Mouse (Mus musculus) limb, embryonic 12.5 days (tissue): Measurements from ENCODE around the gene Fahd1. TPM values are rescaled to one million over a fixed set of nuclear protein-coding genes. Genes with fewer than 3 reads are reported as not detected.

ENCODE experiments used
- ATAC-seq: fragments of 200-750 bp; cut with Nextera tagmentation; 2 replicates; pipeline ENCODE4 v1.8.0; 2017; ENCODE audit warnings: low read depth, moderate TSS enrichment; ENCODE audit not compliant: insufficient number of reproducible peaks, insufficient read depth, low FRiP score, low TSS enrichment
- H3K27ac ChIP-seq: fragments of 300-500 bp; sonication (generic); 2 replicates; pipeline ENCODE4 v1.5.1; 2016; ENCODE audit warnings: mild to moderate bottlenecking, moderate library complexity
- H3K27me3 ChIP-seq: fragments of 300-500 bp; sonication (generic); 2 replicates; pipeline ENCODE4 v1.6.1; 2016; ENCODE audit warnings: mild to moderate bottlenecking, moderate library complexity
- H3K36me3 ChIP-seq: fragments of 300-500 bp; sonication (generic); 2 replicates; pipeline ENCODE4 v1.6.1; 2016; ENCODE audit warnings: mild to moderate bottlenecking, moderate library complexity
- H3K4me1 ChIP-seq: fragments of 300-500 bp; sonication (generic); replicated peaks from 2 replicates; pipeline ENCODE4 v1.6.1; 2016
- H3K4me2 ChIP-seq: fragments of 300-500 bp; sonication (generic); 2 replicates; pipeline ENCODE4 v1.6.1; 2016; ENCODE audit warnings: mild to moderate bottlenecking, moderate library complexity
- H3K4me3 ChIP-seq: fragments of 300-500 bp; sonication (generic); replicated peaks from 2 replicates; pipeline ENCODE4 v1.5.1; 2016; ENCODE audit warnings: mild to moderate bottlenecking
- H3K9ac ChIP-seq: fragments of 300-500 bp; sonication (generic); replicated peaks from 2 replicates; pipeline ENCODE4 v1.6.1; 2016; ENCODE audit warnings: mild to moderate bottlenecking, moderate library complexity
- H3K9me3 ChIP-seq: fragments of 300-500 bp; sonication (generic); 2 replicates; pipeline ENCODE4 v1.6.1; 2016; ENCODE audit warnings: mild to moderate bottlenecking, moderate library complexity
- WGBS: fragments of 180-500 bp; shearing (Covaris S2); methylation state at CpG from one replicate; pipeline ENCODE4 v1.1.7; 2016; 5-methylcytosine and 5-hydroxymethylcytosine counted together
- polyA plus RNA-seq: library from polyadenylated mRNA; unstranded; fragments of >200 nt; fragmentation: Nextera tagmentation; extraction: Ambion mirVana; gene quantifications from 2 replicates; pipeline ENCODE4 v1.2.1, GENCODE M21; 2016

Gene Fahd1
- polyA plus RNA-seq: 18.6 and 22.5 TPM in 2 replicates

GRCm38 (mm10) chr17:24850065-24850772 is at the start of gene Fahd1:
TSS of gene Fahd1 (minus strand) at chr17:24850364.
- Histone ChIP-seq H3K9me3 (no peaks in the 10 kb centered on the region), H3K36me3 (peaks cover 14% of the 10 kb centered on the region), H3K4me3 (peak within 1 kb of the TSS; percentile 69), H3K4me1 (peaks cover 22% of the 10 kb centered on the region), H3K4me2 (peak within 1 kb of the TSS; percentile 89), H3K9ac (peak within 1 kb of the TSS; percentile 74), H3K27me3 (peaks cover 15% of the 10 kb centered on the region), H3K27ac (peak within 1 kb of the TSS; percentile 94)
- peak; percentile 100 for ATAC-seq
- WGBS: under 1% methylated on average over 58 of the region's 58 CpGs

GRCm38 (mm10) chr17:24899153-24899552 is 49.0 kb upstream of the Fahd1 start:
- H3K36me3 ChIP-seq: peaks cover 73% of the 10 kb centered on the region
- WGBS: 84% methylated on average over 5 of the region's 5 CpGs
- no peak for ATAC-seq
- no peak overlapping the region for H3K9ac ChIP-seq
- H3K9me3 ChIP-seq: no peaks in the 10 kb centered on the region
- H3K4me3 ChIP-seq: no peak overlapping the region
- no peak overlapping the region for H3K4me2 ChIP-seq
- no peak overlapping the region for H3K27ac ChIP-seq
- peaks cover 31% of the 10 kb centered on the region for H3K4me1 ChIP-seq
- no peaks in the 10 kb centered on the region for H3K27me3 ChIP-seq

- H3K27me3 ChIP-seq: no peaks in the 10 kb centered on the region
- H3K4me3 ChIP-seq: no peak overlapping the region; the same call in 1 of the 2 replicates
- H3K36me3 ChIP-seq: peaks cover 69% of the 10 kb centered on the region
- H3K27ac ChIP-seq: no peak overlapping the region
- H3K4me1 ChIP-seq: peaks cover 40% of the 10 kb centered on the region
- no peak for ATAC-seq
- H3K9me3 ChIP-seq: no peaks in the 10 kb centered on the region
- WGBS: 82% methylated on average over 4 of the region's 4 CpGs
- H3K9ac ChIP-seq: no peak overlapping the region
- no peak overlapping the region for H3K4me2 ChIP-seq
Measured at GRCm38 (mm10) chr17:24898041-24898854, 48.1 kb upstream of the Fahd1 start.

GRCm38 (mm10) chr17:24897600-24897999 is 47.4 kb upstream of the Fahd1 start:
- ATAC-seq: no peak
- peak overlapping the region; percentile 92; the same call in 1 of the 2 replicates for H3K4me3 ChIP-seq
- peaks cover 40% of the 10 kb centered on the region for H3K4me1 ChIP-seq
- H3K27me3 ChIP-seq: no peaks in the 10 kb centered on the region
- H3K4me2 ChIP-seq: peak overlapping the region; percentile 92; the same call in 1 of the 2 replicates
- H3K9ac ChIP-seq: 0 out of 2 replicates have a peak overlapping the region, but pooled peaks have one; percentile 74
- H3K9me3 ChIP-seq: no peaks in the 10 kb centered on the region
- no peak overlapping the region for H3K27ac ChIP-seq
- WGBS: 88% methylated on average over 4 of the region's 4 CpGs
- peaks cover 69% of the 10 kb centered on the region for H3K36me3 ChIP-seq

- Histone ChIP-seq H3K27ac (no peak overlapping the region), H3K4me1 (peaks cover 40% of the 10 kb centered on the region), H3K9me3 (no peaks in the 10 kb centered on the region), H3K4me3 (peak overlapping the region; percentile 92), H3K9ac (peak overlapping the region; percentile 74), H3K36me3 (peaks cover 69% of the 10 kb centered on the region), H3K4me2 (peak overlapping the region; percentile 92), H3K27me3 (no peaks in the 10 kb centered on the region)
- 37% methylated on average over 11 of the region's 11 CpGs for WGBS
- ATAC-seq: no peak
Measured at GRCm38 (mm10) chr17:24896993-24897269, 46.8 kb upstream of the Fahd1 start.

- Histone ChIP-seq H3K9ac (peak within 1 kb of the TSS; percentile 90), H3K4me2 (peak within 1 kb of the TSS; percentile 92), H3K27me3 (no peaks in the 10 kb centered on the region), H3K4me1 (peaks cover 40% of the 10 kb centered on the region), H3K9me3 (no peaks in the 10 kb centered on the region), H3K27ac (peak within 1 kb of the TSS; percentile 82), H3K36me3 (peaks cover 69% of the 10 kb centered on the region), H3K4me3 (peak within 1 kb of the TSS; percentile 92)
- WGBS: 2% methylated on average over 50 of the region's 50 CpGs
- peak; percentile 16; the same call in 1 of the 2 replicates for ATAC-seq
Measured at GRCm38 (mm10) chr17:24896241-24896992, 46.3 kb upstream of the Fahd1 start, which contains the start of gene Nme3. TSS of gene Nme3 (plus strand) at chr17:24896500.

GRCm38 (mm10) chr17:24895571-24896240 is 45.5 kb upstream of the Fahd1 start:
- Histone ChIP-seq H3K27ac (peak overlapping the region; percentile 82), H3K27me3 (no peaks in the 10 kb centered on the region), H3K9me3 (no peaks in the 10 kb centered on the region), H3K9ac (peak overlapping the region; percentile 90), H3K4me3 (peak overlapping the region; percentile 92), H3K4me2 (peak overlapping the region; percentile 92), H3K4me1 (peaks cover 40% of the 10 kb centered on the region), H3K36me3 (peaks cover 69% of the 10 kb centered on the region)
- WGBS: 13% methylated on average over 23 of the region's 23 CpGs
- no peak for ATAC-seq

- Histone ChIP-seq H3K36me3 (peaks cover 69% of the 10 kb centered on the region), H3K4me1 (peaks cover 40% of the 10 kb centered on the region), H3K4me2 (peak within 1 kb of the TSS; percentile 92), H3K4me3 (peak within 1 kb of the TSS; percentile 92), H3K9me3 (no peaks in the 10 kb centered on the region), H3K27me3 (no peaks in the 10 kb centered on the region), H3K9ac (peak within 1 kb of the TSS; percentile 90), H3K27ac (peak within 1 kb of the TSS; percentile 82)
- ATAC-seq: 0 out of 2 replicates have a peak, but pooled peaks have one; percentile 6
- WGBS: under 1% methylated on average over 62 of the region's 62 CpGs
Measured at GRCm38 (mm10) chr17:24894995-24895547, 44.9 kb upstream of the Fahd1 start, which contains the start of the genes Eme2 and Mrps34. TSS of gene Eme2 (minus strand) at chr17:24895087. TSS of gene Mrps34 (plus strand) at chr17:24895116.

GRCm38 (mm10) chr17:24894061-24894994 is 44.2 kb upstream of the Fahd1 start:
- H3K27me3 ChIP-seq: no peaks in the 10 kb centered on the region
- H3K27ac ChIP-seq: peak overlapping the region; percentile 82
- 9% methylated on average over 31 of the region's 31 CpGs for WGBS
- peak overlapping the region; percentile 90 for H3K9ac ChIP-seq
- ATAC-seq: no peak
- H3K4me2 ChIP-seq: peak overlapping the region; percentile 92
- no peaks in the 10 kb centered on the region for H3K9me3 ChIP-seq
- H3K36me3 ChIP-seq: peaks cover 63% of the 10 kb centered on the region
- peaks cover 40% of the 10 kb centered on the region for H3K4me1 ChIP-seq
- H3K4me3 ChIP-seq: peak overlapping the region; percentile 92
